Mouse (Mus musculus) liver, embryonic 14.5 days (tissue): ENCODE data around the gene Eya2. TPM values are rescaled to one million over a fixed set of nuclear protein-coding genes. Genes with fewer than 3 reads are reported as not detected.

Experiments
- ATAC-seq: fragments of 200-750 bp; cut with Nextera tagmentation; 2 replicates; pipeline ENCODE4 v1.8.0; 2017; ENCODE audit warnings: moderate number of reproducible peaks, mild to moderate bottlenecking, moderate library complexity; ENCODE audit not compliant: insufficient read depth
- DNase-seq, 3 experiments: peaks; one replicate each; pipeline ENCODE4 v3.0.0-alpha.2; 2012 to 2013; ENCODE audit warnings: low read depth in 3 of 3, low spot score in 3 of 3
- H3K27ac ChIP-seq: fragments of 300-500 bp; sonication (generic); 2 replicates; pipeline ENCODE4 v1.5.1; 2014; ENCODE audit warnings: moderate library complexity, mild to moderate bottlenecking, control low read depth, inconsistent platforms
- H3K27me3 ChIP-seq: fragments of 300-500 bp; sonication (generic); 2 replicates; pipeline ENCODE4 v1.6.1; 2014; ENCODE audit warnings: mild to moderate bottlenecking, low read length, moderate library complexity; ENCODE audit not compliant: control insufficient read depth, insufficient read depth
- H3K36me3 ChIP-seq: fragments of 300-500 bp; sonication (generic); replicated peaks from 2 replicates; pipeline ENCODE4 v1.6.1; 2014; ENCODE audit warnings: low read depth; ENCODE audit not compliant: control insufficient read depth, insufficient read depth
- H3K4me1 ChIP-seq, 2 experiments: fragments of 200-500 bp in 1 of 2; fragments of 300-500 bp in 1 of 2; sonication (generic) in 1 of 2; replicated peaks; 2 replicates each; pipeline ENCODE4 v1.6.1; 2012 to 2014; ENCODE audit warnings: antibody characterized with exemption in 1 of 2, inconsistent platforms in 1 of 2, low read length in 1 of 2; ENCODE audit not compliant: control insufficient read depth in 2 of 2, insufficient read depth in 2 of 2
- H3K4me2 ChIP-seq: fragments of 300-500 bp; sonication (generic); 2 replicates; pipeline ENCODE4 v1.6.1; 2014; ENCODE audit warnings: low read depth, mild to moderate bottlenecking, control low read depth, moderate library complexity
- H3K4me3 ChIP-seq, 2 experiments: fragments of 200-500 bp in 1 of 2; fragments of 300-500 bp in 1 of 2; sonication (generic) in 1 of 2; 2 replicates each; pipeline ENCODE4 v1.5.1; 2012 to 2014; ENCODE audit warnings: low read depth in 2 of 2, low read length in 2 of 2, mild to moderate bottlenecking in 2 of 2, control low read depth in 1 of 2, inconsistent platforms in 1 of 2, moderate library complexity in 1 of 2; ENCODE audit not compliant: insufficient read depth in 1 of 2
- H3K9ac ChIP-seq: fragments of 300-500 bp; sonication (generic); replicated peaks from 2 replicates; pipeline ENCODE4 v1.6.1; 2014; ENCODE audit warnings: mild to moderate bottlenecking, control low read depth, moderate library complexity
- H3K9me3 ChIP-seq: fragments of 300-500 bp; sonication (generic); 2 replicates; pipeline ENCODE4 v1.6.1; 2016; ENCODE audit warnings: low read length, mixed read lengths; ENCODE audit not compliant: control insufficient read depth
- CTCF ChIP-seq: IDR thresholded peaks from 2 replicates; pipeline ENCODE4 v1.5.1; 2016; ENCODE audit warnings: antibody characterized with exemption, low read depth, control low read depth
- EP300 ChIP-seq: IDR thresholded peaks from 2 replicates; pipeline ENCODE4 v1.6.1; 2016; ENCODE audit warnings: antibody characterized with exemption, low read depth
- WGBS: fragments of 180-500 bp; shearing (Covaris S2); extraction: QIAGEN DNeasy Blood & Tissue Kit; methylation state at CpG from one replicate; pipeline ENCODE4 v1.1.7; 2014; ENCODE audit not compliant: insufficient replicate concordance; 5-methylcytosine and 5-hydroxymethylcytosine counted together
- polyA plus RNA-seq, 2 experiments: library from polyadenylated mRNA; depleted of rRNA in 1 of 2; stranded (reverse) in 1 of 2; unstranded in 1 of 2; fragments of >200 nt; fragmentation: Nextera tagmentation in 1 of 2; extraction: Ambion mirVana in 1 of 2; gene quantifications; 2 replicates each; pipeline versions ENCODE4 v1.2.1 to v1.2.3; 2012 to 2014

The Eya2 gene
- polyA plus RNA-seq, 2 experiments, result 0.13 to 0.16 TPM

DNA sequence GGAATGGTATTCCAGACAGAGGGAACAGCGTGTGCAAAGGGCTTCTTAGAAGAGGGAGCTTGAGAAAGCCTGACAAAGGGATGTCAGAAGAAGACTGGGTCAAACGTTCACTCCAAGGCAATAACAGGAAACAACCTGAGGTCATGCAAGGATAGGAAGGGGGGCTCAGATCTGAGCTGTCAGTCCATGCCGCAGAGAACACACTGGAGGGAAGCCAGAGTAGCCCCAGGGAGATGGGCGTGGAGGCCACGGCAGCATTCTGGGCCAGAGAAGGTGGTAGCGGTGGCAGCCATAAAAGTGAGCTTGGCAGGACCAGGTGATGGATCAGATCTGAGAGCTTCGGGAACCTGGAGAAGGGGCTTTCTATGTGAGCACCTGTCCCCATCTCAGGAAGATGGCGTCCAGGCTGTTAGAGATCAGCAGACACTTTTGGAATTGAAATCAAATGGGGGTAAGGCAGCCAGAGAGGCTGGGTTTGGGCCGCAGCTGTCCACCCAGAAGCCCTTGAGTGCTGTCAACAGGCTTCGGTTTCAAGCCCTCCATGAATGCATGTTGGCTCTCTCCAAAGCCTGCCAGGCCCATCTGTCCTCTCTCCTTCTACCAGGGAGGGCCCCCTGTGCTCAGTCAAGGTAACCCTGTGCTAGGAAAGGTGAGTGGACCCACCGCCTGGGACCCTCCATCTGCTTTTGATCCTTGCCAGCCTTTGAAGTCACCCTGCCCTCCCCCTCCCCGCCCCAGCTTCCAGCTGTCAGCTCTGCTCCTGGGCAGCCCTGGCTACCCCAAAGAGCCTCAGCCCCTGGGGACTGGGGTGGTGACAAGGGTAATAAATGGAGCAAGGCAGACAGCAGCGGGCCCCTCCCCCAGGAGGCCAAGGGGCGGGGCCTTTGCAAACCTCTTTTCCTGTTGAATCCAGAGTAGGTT lies 58.4 kb downstream of the Eya2 start:
- H3K4me1 ChIP-seq, result peaks cover 0 to 4% of the 10 kb centered on the region in 2 experiments; a peak in 1 of 4 replicates
- H3K4me2 ChIP-seq, result no peak overlapping the region
- TF ChIP-seq EP300 (no peak), CTCF (no peak)
- no peak for ATAC-seq
- H3K27ac ChIP-seq, result no peak overlapping the region
- H3K4me3 ChIP-seq, result no peak overlapping the region
- 22% methylated on average over 14 of the region's 14 CpGs for WGBS
- H3K36me3 ChIP-seq, result no peaks in the 10 kb centered on the region
- H3K9ac ChIP-seq, result no peak overlapping the region
- no peak for DNase-seq
- no peaks in the 10 kb centered on the region for H3K27me3 ChIP-seq
- no peaks in the 10 kb centered on the region for H3K9me3 ChIP-seq

DNA sequence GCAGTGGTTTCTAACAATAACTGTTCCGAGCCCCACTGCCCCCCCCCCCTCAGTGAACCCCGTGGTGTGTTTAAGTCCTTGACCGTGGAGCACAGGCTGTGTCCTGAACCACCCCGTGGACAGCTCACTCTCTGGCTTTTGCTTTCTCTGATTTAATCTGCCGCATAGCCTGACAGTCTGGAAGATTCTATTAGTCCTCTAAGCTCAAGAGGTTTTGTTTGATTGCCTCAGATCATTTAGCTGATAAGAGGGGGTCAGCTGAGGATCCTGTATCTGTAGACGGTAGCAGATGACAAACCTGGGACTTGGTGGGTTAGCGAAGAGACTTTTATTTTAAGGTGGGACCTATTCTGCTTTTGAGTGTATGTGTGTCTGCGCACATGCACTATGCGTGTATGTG lies 59.3 kb downstream of the Eya2 start:
- DNase-seq (no peak), ATAC-seq (no peak)
- peaks cover 0 to 4% of the 10 kb centered on the region in 2 experiments; a peak in 1 of 4 replicates for H3K4me1 ChIP-seq
- no peaks in the 10 kb centered on the region for H3K27me3 ChIP-seq
- no peak overlapping the region for H3K9ac ChIP-seq
- H3K4me3 ChIP-seq, result no peak overlapping the region
- TF ChIP-seq EP300 (no peak), CTCF (no peak)
- no peaks in the 10 kb centered on the region for H3K9me3 ChIP-seq
- H3K27ac ChIP-seq, result no peak overlapping the region
- 37% methylated on average over 9 of the region's 9 CpGs for WGBS
- H3K36me3 ChIP-seq, result no peaks in the 10 kb centered on the region
- H3K4me2 ChIP-seq, result no peak overlapping the region

DNA sequence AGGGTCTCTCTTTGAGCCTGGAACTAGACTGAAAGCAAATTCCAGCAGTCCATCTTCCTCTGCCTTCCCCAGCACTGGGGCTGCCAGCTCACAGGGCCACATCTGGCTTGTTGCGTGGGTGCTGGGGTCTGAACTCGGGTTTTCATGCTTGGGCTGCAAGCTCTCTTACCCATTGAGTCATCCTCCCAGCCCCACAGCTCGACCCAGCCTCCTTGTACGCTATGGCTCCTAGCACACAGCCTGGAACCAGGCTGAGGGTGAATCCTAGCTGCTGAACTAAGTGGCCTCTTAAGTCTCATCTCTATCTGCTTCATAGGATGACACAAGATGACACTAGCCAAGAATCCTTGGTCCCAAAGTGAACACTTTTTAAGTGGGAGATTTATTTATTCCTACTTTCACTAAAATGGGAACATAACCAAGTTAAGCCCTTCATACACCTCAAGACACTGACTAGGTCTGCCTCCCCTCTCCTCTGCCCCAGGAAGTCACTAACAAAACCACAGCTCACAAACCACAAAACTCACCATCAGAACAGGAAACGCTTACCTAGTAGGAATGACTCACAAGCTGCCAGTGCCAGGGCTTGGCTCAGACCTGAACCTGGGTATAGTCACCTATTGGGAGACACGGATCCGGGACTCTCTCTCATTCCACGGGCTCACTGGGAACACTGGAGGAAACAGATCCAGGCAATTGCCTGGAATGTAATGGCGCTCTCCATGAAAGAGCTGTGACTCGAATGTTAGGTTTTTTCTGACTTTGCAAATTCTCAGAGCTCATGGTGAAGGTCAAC lies 60.1 kb downstream of the Eya2 start:
- H3K27ac ChIP-seq, result no peak overlapping the region
- H3K9ac ChIP-seq, result no peak overlapping the region
- no peak for DNase-seq
- no peak overlapping the region for H3K4me3 ChIP-seq
- H3K4me2 ChIP-seq, result no peak overlapping the region
- H3K27me3 ChIP-seq, result no peaks in the 10 kb centered on the region
- no peaks in the 10 kb centered on the region for H3K36me3 ChIP-seq
- WGBS, result 21% methylated on average over 10 of the region's 10 CpGs
- peaks cover 0 to 4% of the 10 kb centered on the region in 2 experiments; a peak in 1 of 4 replicates for H3K4me1 ChIP-seq
- TF ChIP-seq EP300, result no peak
- no peak for TF ChIP-seq CTCF
- no peak for ATAC-seq
- H3K9me3 ChIP-seq, result no peaks in the 10 kb centered on the region

DNA sequence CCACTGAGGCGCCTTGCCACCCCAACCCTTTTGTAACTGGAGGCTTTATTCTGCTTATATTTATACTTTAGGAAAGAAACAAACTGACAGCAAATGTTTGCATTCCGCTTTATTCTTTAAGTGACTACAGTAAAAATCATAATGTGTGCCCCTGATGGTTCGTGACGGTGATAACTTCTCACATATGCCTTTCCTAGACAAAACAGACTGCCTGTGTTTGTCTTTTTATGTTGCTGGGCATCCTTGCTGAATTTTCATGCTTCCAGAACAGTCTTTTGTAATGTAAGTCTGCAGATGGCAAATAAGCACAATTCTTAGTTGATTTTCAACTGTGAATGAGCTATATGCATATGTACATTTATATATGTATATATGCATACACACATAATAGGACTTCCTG lies 61.7 kb downstream of the Eya2 start:
- no peak overlapping the region for H3K27ac ChIP-seq
- no peak overlapping the region for H3K4me2 ChIP-seq
- ATAC-seq (no peak), DNase-seq (no peak)
- 0 out of 4 replicates have a peak, but pooled peaks cover 0 to 2% of the 10 kb centered on the region in 2 experiments for H3K4me1 ChIP-seq
- no peak overlapping the region for H3K9ac ChIP-seq
- H3K4me3 ChIP-seq, result no peak overlapping the region
- WGBS, result 70% methylated on average over 4 of the region's 4 CpGs
- no peaks in the 10 kb centered on the region for H3K27me3 ChIP-seq
- no peak for TF ChIP-seq CTCF
- no peak for TF ChIP-seq EP300
- no peaks in the 10 kb centered on the region for H3K9me3 ChIP-seq
- H3K36me3 ChIP-seq, result no peaks in the 10 kb centered on the region

DNA sequence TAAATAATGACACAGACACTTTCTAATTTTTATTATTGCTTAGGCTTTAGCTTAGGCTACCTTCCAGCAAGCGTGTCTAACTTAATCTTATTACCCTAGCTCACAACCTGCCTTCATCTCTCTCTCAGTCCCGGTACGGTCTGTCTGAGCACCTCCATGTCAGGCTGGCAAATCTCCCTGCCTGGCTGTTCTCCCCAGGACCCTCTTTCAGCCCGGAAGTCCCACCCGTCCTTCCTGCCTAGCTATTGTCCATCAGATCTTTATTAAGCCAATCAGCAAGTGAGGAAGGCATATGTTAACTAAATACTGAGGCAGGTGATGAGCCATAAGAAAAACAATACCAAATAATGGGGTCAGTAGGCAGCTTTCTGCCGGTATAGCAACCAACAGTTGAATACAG lies 62.1 kb downstream of the Eya2 start:
- no peaks in the 10 kb centered on the region for H3K36me3 ChIP-seq
- ATAC-seq (no peak), DNase-seq (no peak)
- WGBS, result 52% methylated on average over 6 of the region's 6 CpGs
- TF ChIP-seq CTCF (no peak), EP300 (no peak)
- H3K9me3 ChIP-seq, result no peaks in the 10 kb centered on the region
- no peak overlapping the region for H3K27ac ChIP-seq
- H3K27me3 ChIP-seq, result no peaks in the 10 kb centered on the region
- no peak overlapping the region for H3K4me3 ChIP-seq
- no peak overlapping the region for H3K9ac ChIP-seq
- H3K4me2 ChIP-seq, result no peak overlapping the region
- H3K4me1 ChIP-seq, result 0 out of 4 replicates have a peak, but pooled peaks cover 0 to 2% of the 10 kb centered on the region in 2 experiments
